Mouse (Mus musculus): ENCODE results near the gene Haus4. TPM values are rescaled to one million over a fixed set of nuclear protein-coding genes. Genes with fewer than 3 reads are reported as not detected.
A peak's percentile ranks its signal among the peaks of the same experiment; 100 is the strongest.

Gene Haus4
- 68.6 and 72.3 TPM in 2 replicates for polyA plus RNA-seq (2011; ENCODE audit: insufficient read depth, insufficient read length, low read depth, missing spikeins)

- no peaks in the 10 kb centered on the region for H3K27me3 ChIP-seq (ENCODE audit: control insufficient read depth, insufficient read depth, low read length, poor library complexity, severe bottlenecking)
- H3K4me1 ChIP-seq (ENCODE audit: control insufficient read depth, insufficient read depth, low read length), result no peaks in the 10 kb centered on the region
- peak within 1 kb of the TSS; percentile 74 for H3K9ac ChIP-seq (ENCODE audit: low read depth, poor library complexity, severe bottlenecking)
- TF ChIP-seq EP300 (IDR thresholded peaks at IDR 0.05; ENCODE audit: insufficient read depth, low read depth, low read length) (no peak), CTCF (IDR thresholded peaks at IDR 0.05; ENCODE audit: low read depth, low read length) (peak; percentile 78), POLR2A (IDR thresholded peaks at IDR 0.05; ENCODE audit: insufficient read depth, low read length) (peak; percentile 63)
- peaks cover 11% of the 10 kb centered on the region for H3K36me3 ChIP-seq (ENCODE audit: control insufficient read depth, insufficient read depth, low read length, poor library complexity, severe bottlenecking)
- H3K27ac ChIP-seq (ENCODE audit: insufficient read depth, low read length), result peak within 1 kb of the TSS; percentile 72
- H3K4me3 ChIP-seq (ENCODE audit: low read depth, low read length), result peak within 1 kb of the TSS; percentile 78
- H3K9me3 ChIP-seq (replicated peaks; ENCODE audit: control insufficient read depth, insufficient read depth, low read length, poor library complexity, severe bottlenecking), result no peaks in the 10 kb centered on the region
Observed at GRCm38 (mm10) chr14:54553975-54554769, at the start of gene Haus4. Gene Haus4 (minus strand): TSS chr14:54554616.

GRCm38 (mm10) chr14:54603686-54604085 lies 49.3 kb upstream of the Haus4 start:
- H3K36me3 ChIP-seq (ENCODE audit: control insufficient read depth, insufficient read depth, low read length, poor library complexity, severe bottlenecking), result no peaks in the 10 kb centered on the region
- no peaks in the 10 kb centered on the region for H3K27me3 ChIP-seq (ENCODE audit: control insufficient read depth, insufficient read depth, low read length, poor library complexity, severe bottlenecking)
- peak overlapping the region; percentile 65 for H3K27ac ChIP-seq (ENCODE audit: insufficient read depth, low read length)
- TF ChIP-seq CTCF (IDR thresholded peaks at IDR 0.05; ENCODE audit: low read depth, low read length) (no peak), EP300 (IDR thresholded peaks at IDR 0.05; ENCODE audit: insufficient read depth, low read depth, low read length) (no peak), POLR2A (IDR thresholded peaks at IDR 0.05; ENCODE audit: insufficient read depth, low read length) (no peak)
- H3K4me1 ChIP-seq (ENCODE audit: control insufficient read depth, insufficient read depth, low read length), result peaks cover 3% of the 10 kb centered on the region
- peak overlapping the region; percentile 79 for H3K9ac ChIP-seq (ENCODE audit: low read depth, poor library complexity, severe bottlenecking)
- H3K9me3 ChIP-seq (replicated peaks; ENCODE audit: control insufficient read depth, insufficient read depth, low read length, poor library complexity, severe bottlenecking), result no peaks in the 10 kb centered on the region
- H3K4me3 ChIP-seq (ENCODE audit: low read depth, low read length), result peak overlapping the region; percentile 59

GRCm38 (mm10) chr14:54603038-54603654 lies 48.7 kb upstream of the Haus4 start:
- Histone ChIP-seq H3K36me3 (ENCODE audit: control insufficient read depth, insufficient read depth, low read length, poor library complexity, severe bottlenecking) (no peaks in the 10 kb centered on the region), H3K9me3 (replicated peaks; ENCODE audit: control insufficient read depth, insufficient read depth, low read length, poor library complexity, severe bottlenecking) (no peaks in the 10 kb centered on the region), H3K4me1 (ENCODE audit: control insufficient read depth, insufficient read depth, low read length) (peaks cover 3% of the 10 kb centered on the region), H3K9ac (ENCODE audit: low read depth, poor library complexity, severe bottlenecking) (peak overlapping the region; percentile 79), H3K4me3 (ENCODE audit: low read depth, low read length) (peak overlapping the region; percentile 88), H3K27ac (ENCODE audit: insufficient read depth, low read length) (peak overlapping the region; percentile 65), H3K27me3 (ENCODE audit: control insufficient read depth, insufficient read depth, low read length, poor library complexity, severe bottlenecking) (no peaks in the 10 kb centered on the region)
- TF ChIP-seq EP300 (IDR thresholded peaks at IDR 0.05; ENCODE audit: insufficient read depth, low read depth, low read length) (peak; percentile 10; the same call in 1 of the 2 replicates), CTCF (IDR thresholded peaks at IDR 0.05; ENCODE audit: low read depth, low read length) (no peak), POLR2A (IDR thresholded peaks at IDR 0.05; ENCODE audit: insufficient read depth, low read length) (peak; percentile 20)

- TF ChIP-seq CTCF (IDR thresholded peaks at IDR 0.05; ENCODE audit: low read depth, low read length), result no peak
- no peak for TF ChIP-seq POLR2A (IDR thresholded peaks at IDR 0.05; ENCODE audit: insufficient read depth, low read length)
- no peak for TF ChIP-seq EP300 (IDR thresholded peaks at IDR 0.05; ENCODE audit: insufficient read depth, low read depth, low read length)
- no peaks in the 10 kb centered on the region for H3K36me3 ChIP-seq (ENCODE audit: control insufficient read depth, insufficient read depth, low read length, poor library complexity, severe bottlenecking)
Observed at GRCm38 (mm10) chr14:54602613-54603012, 48.2 kb upstream of the Haus4 start.

GRCm38 (mm10) chr14:54601601-54602000 lies 47.2 kb upstream of the Haus4 start:
- no peak overlapping the region for H3K4me3 ChIP-seq (ENCODE audit: low read depth, low read length)
- no peaks in the 10 kb centered on the region for H3K9me3 ChIP-seq (replicated peaks; ENCODE audit: control insufficient read depth, insufficient read depth, low read length, poor library complexity, severe bottlenecking)
- no peak overlapping the region for H3K27ac ChIP-seq (ENCODE audit: insufficient read depth, low read length)
- H3K36me3 ChIP-seq (ENCODE audit: control insufficient read depth, insufficient read depth, low read length, poor library complexity, severe bottlenecking), result no peaks in the 10 kb centered on the region
- peaks cover 3% of the 10 kb centered on the region for H3K4me1 ChIP-seq (ENCODE audit: control insufficient read depth, insufficient read depth, low read length)
- TF ChIP-seq EP300 (IDR thresholded peaks at IDR 0.05; ENCODE audit: insufficient read depth, low read depth, low read length), result no peak
- no peak for TF ChIP-seq POLR2A (IDR thresholded peaks at IDR 0.05; ENCODE audit: insufficient read depth, low read length)
- no peak for TF ChIP-seq CTCF (IDR thresholded peaks at IDR 0.05; ENCODE audit: low read depth, low read length)
- no peaks in the 10 kb centered on the region for H3K27me3 ChIP-seq (ENCODE audit: control insufficient read depth, insufficient read depth, low read length, poor library complexity, severe bottlenecking)
- no peak overlapping the region for H3K9ac ChIP-seq (ENCODE audit: low read depth, poor library complexity, severe bottlenecking)

More at GRCm38 (mm10) chr14:54602613-54603012, 48.2 kb upstream of the Haus4 start:
- H3K27ac ChIP-seq (ENCODE audit: insufficient read depth, low read length), result peak overlapping the region; percentile 63; the same call in 1 of the 2 replicates
- H3K9me3 ChIP-seq (replicated peaks; ENCODE audit: control insufficient read depth, insufficient read depth, low read length, poor library complexity, severe bottlenecking), result no peaks in the 10 kb centered on the region
- peaks cover 3% of the 10 kb centered on the region for H3K4me1 ChIP-seq (ENCODE audit: control insufficient read depth, insufficient read depth, low read length)
- H3K27me3 ChIP-seq (ENCODE audit: control insufficient read depth, insufficient read depth, low read length, poor library complexity, severe bottlenecking), result no peaks in the 10 kb centered on the region
- peak overlapping the region; percentile 79 for H3K9ac ChIP-seq (ENCODE audit: low read depth, poor library complexity, severe bottlenecking)
- H3K4me3 ChIP-seq (ENCODE audit: low read depth, low read length), result peak overlapping the region; percentile 88

Data from ES-Bruce4 (cell line).